In the genomic region with DNA sequence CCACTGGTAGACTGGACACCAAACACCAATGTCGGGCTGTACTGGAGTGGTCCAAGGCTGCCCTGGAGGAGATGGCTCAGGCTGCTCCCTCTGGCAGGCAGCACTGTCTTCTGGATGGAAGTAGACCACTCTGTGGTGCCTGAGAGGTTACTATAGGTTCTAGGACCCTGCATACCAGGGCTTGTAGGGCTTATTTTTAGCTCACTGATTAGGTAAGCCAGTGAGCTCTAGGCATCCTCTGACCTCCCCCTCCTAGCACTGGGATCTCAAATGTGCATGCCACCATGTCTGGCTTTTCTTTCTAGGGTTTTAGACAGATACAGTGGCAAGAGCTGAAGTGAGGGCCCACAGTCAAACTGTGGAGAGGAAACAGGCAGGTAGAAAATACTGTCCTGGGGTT, we compare ENCODE assay signal across 13 mouse cellular contexts. TPM values are rescaled to one million over a fixed set of nuclear protein-coding genes. Genes with fewer than 3 reads are reported as not detected.
DNase-seq lines count a peak whose midpoint lies in the region; ATAC-seq lines count a peak whose summit lies in the region.
"Had no signal": no experiment of that assay in that cellular context is flagged by ENCODE, and none has a peak within 500 bp of the region (broad histone marks: within the 10 kb centered on the region; RNA-seq: fewer than 3 reads in every experiment).

No protein-coding gene starts in this region.

- 32% methylated on average over 1 of the region's 1 CpGs for WGBS in heart, embryonic 10.5 days
- 88% methylated on average over 1 of the region's 1 CpGs for WGBS in kidney, embryonic 14.5 days
- 88% methylated on average over 1 of the region's 1 CpGs for WGBS in midbrain, embryonic 13.5 days
- 100% methylated on average over 1 of the region's 1 CpGs for WGBS in midbrain, embryonic 14.5 days
- WGBS in stomach, embryonic 14.5 days = 64% methylated on average over 1 of the region's 1 CpGs

- no peak overlapping the region for H3K9ac ChIP-seq in kidney, embryonic 14.5 days (ENCODE audit: low read depth, low read length)
- 0 out of 2 replicates have a peak overlapping the region, but pooled peaks have one; percentile 14 for H3K9ac ChIP-seq in midbrain, embryonic 13.5 days (replicated peaks)
- H3K9ac ChIP-seq in midbrain, embryonic 14.5 days (replicated peaks; ENCODE audit: low read length) = no peak overlapping the region
- no peak overlapping the region for H3K9ac ChIP-seq in stomach, embryonic 14.5 days (replicated peaks; ENCODE audit: low read depth, low read length)
- H3K9ac ChIP-seq: forebrain, postnatal 0 days had no signal

- H3K4me2 ChIP-seq in kidney, embryonic 14.5 days (replicated peaks; ENCODE audit: low read depth, low read length) = no peak overlapping the region
- no peak overlapping the region for H3K4me2 ChIP-seq in midbrain, embryonic 13.5 days (replicated peaks)
- no peak overlapping the region for H3K4me2 ChIP-seq in midbrain, embryonic 14.5 days (ENCODE audit: low read length)
- no peak overlapping the region for H3K4me2 ChIP-seq in stomach, embryonic 14.5 days (replicated peaks; ENCODE audit: low read depth, low read length)

- no peak for DNase-seq in heart, embryonic 10.5 days (ENCODE audit: low spot score)
- no peak for DNase-seq in heart, adult 11 months
- DNase-seq in kidney, postnatal 36 days = no peak
- no peak for DNase-seq in midbrain, embryonic 14.5 days
- DNase-seq in cerebellum, postnatal 4 days (ENCODE audit: low spot score in 2 of 2) = no peak
- DNase-seq: B cell, adult 2 months; cerebellum, adult 8-10 months; forebrain, postnatal 0 days; kidney, adult 18-20 months; lung, postnatal 14 days had no signal

- H3K36me3 ChIP-seq in heart, embryonic 10.5 days = 0 out of 2 replicates have a peak, but pooled peaks cover 2% of the 10 kb centered on the region
- H3K36me3 ChIP-seq in kidney, embryonic 14.5 days (ENCODE audit: control insufficient read depth, insufficient read depth, low read length) = no peaks in the 10 kb centered on the region
- no peaks in the 10 kb centered on the region for H3K36me3 ChIP-seq in midbrain, embryonic 13.5 days
- no peaks in the 10 kb centered on the region for H3K36me3 ChIP-seq in midbrain, embryonic 14.5 days (ENCODE audit: control insufficient read depth, insufficient read depth, low read length)
- H3K36me3 ChIP-seq in stomach, embryonic 14.5 days (ENCODE audit: control insufficient read depth, insufficient read depth, low read length) = no peaks in the 10 kb centered on the region

- no peaks in the 10 kb centered on the region for H3K27me3 ChIP-seq in heart, embryonic 10.5 days (ENCODE audit: insufficient read depth, poor library complexity, severe bottlenecking)
- no peaks in the 10 kb centered on the region for H3K27me3 ChIP-seq in kidney, embryonic 14.5 days (ENCODE audit: control insufficient read depth, insufficient read depth, low read length)
- peaks cover 8% of the 10 kb centered on the region for H3K27me3 ChIP-seq in midbrain, embryonic 13.5 days
- H3K27me3 ChIP-seq in midbrain, embryonic 14.5 days (ENCODE audit: control insufficient read depth, insufficient read depth, low read length) = no peaks in the 10 kb centered on the region
- no peaks in the 10 kb centered on the region for H3K27me3 ChIP-seq in stomach, embryonic 14.5 days (ENCODE audit: control insufficient read depth, insufficient read depth, low read length)

- peak overlapping the region; percentile 93 for H3K27ac ChIP-seq in heart, embryonic 10.5 days
- H3K27ac ChIP-seq in kidney, embryonic 14.5 days (ENCODE audit: low read depth, low read length) = peak overlapping the region; percentile 4; the same call in 1 of the 2 replicates
- H3K27ac ChIP-seq in midbrain, embryonic 13.5 days = no peak overlapping the region
- H3K27ac ChIP-seq in midbrain, embryonic 14.5 days (replicated peaks; ENCODE audit: low read depth, low read length) = no peak overlapping the region
- peak overlapping the region; percentile 48; the same call in 1 of the 2 replicates for H3K27ac ChIP-seq in stomach, embryonic 14.5 days (ENCODE audit: low read length)

- ATAC-seq in kidney, embryonic 14.5 days (ENCODE audit: low FRiP score, low TSS enrichment) = 0 out of 2 replicates have a peak, but pooled peaks have one; percentile 17
- ATAC-seq in midbrain, embryonic 13.5 days = no peak
- no peak for ATAC-seq in midbrain, embryonic 14.5 days (ENCODE audit: low FRiP score, low TSS enrichment)
- ATAC-seq in stomach, embryonic 14.5 days (ENCODE audit: insufficient number of reproducible peaks, insufficient read depth, low FRiP score, low read depth) = no peak
- ATAC-seq: forebrain, postnatal 0 days had no signal

- H3K4me3 ChIP-seq in heart, embryonic 10.5 days = peak overlapping the region; percentile 30
- no peak overlapping the region for H3K4me3 ChIP-seq in kidney, embryonic 14.5 days (ENCODE audit: low read length)
- H3K4me3 ChIP-seq in midbrain, embryonic 13.5 days (replicated peaks) = no peak overlapping the region
- no peak overlapping the region for H3K4me3 ChIP-seq in midbrain, embryonic 14.5 days (replicated peaks; ENCODE audit: low read depth, low read length)
- no peak overlapping the region for H3K4me3 ChIP-seq in stomach, embryonic 14.5 days (ENCODE audit: low read depth, low read length)

- peaks cover 91% of the 10 kb centered on the region for H3K4me1 ChIP-seq in heart, embryonic 10.5 days
- H3K4me1 ChIP-seq in kidney, embryonic 14.5 days (ENCODE audit: control insufficient read depth, insufficient read depth, low read length) = peaks cover 61% of the 10 kb centered on the region
- H3K4me1 ChIP-seq in midbrain, embryonic 13.5 days (replicated peaks) = peaks cover 41% of the 10 kb centered on the region
- peaks cover 6% of the 10 kb centered on the region; the same call in 1 of the 2 replicates for H3K4me1 ChIP-seq in midbrain, embryonic 14.5 days (ENCODE audit: control insufficient read depth, insufficient read depth, low read length)
- peaks cover 40% of the 10 kb centered on the region for H3K4me1 ChIP-seq in stomach, embryonic 14.5 days (ENCODE audit: control insufficient read depth, insufficient read depth, low read length)

- H3K9me3 ChIP-seq in heart, embryonic 10.5 days = no peaks in the 10 kb centered on the region
- no peaks in the 10 kb centered on the region for H3K9me3 ChIP-seq in kidney, embryonic 14.5 days (ENCODE audit: control insufficient read depth, low read length)
- H3K9me3 ChIP-seq in midbrain, embryonic 13.5 days = no peaks in the 10 kb centered on the region
- no peaks in the 10 kb centered on the region for H3K9me3 ChIP-seq in midbrain, embryonic 14.5 days (ENCODE audit: control insufficient read depth, low read length)
- H3K9me3 ChIP-seq in stomach, embryonic 14.5 days (ENCODE audit: control insufficient read depth, low read depth, low read length) = no peaks in the 10 kb centered on the region

RNA-seq across cellular contexts. Expression of a gene that starts 24.8 kb away (rescaled TPM):
- 8.2 and 8.3 TPM in 2 replicates for polyA plus RNA-seq in heart, embryonic 10.5 days (2016; fragmentation: Nextera tagmentation; extraction: Ambion mirVana)
- 6.0 and 6.1 TPM in 2 replicates for polyA plus RNA-seq in kidney, embryonic 14.5 days (2014; fragmentation: Nextera tagmentation; extraction: Ambion mirVana)
- 2.7 and 3.6 TPM in 2 replicates for polyA plus RNA-seq in midbrain, embryonic 13.5 days (2015; fragmentation: Nextera tagmentation; extraction: Ambion mirVana)
- polyA plus RNA-seq in midbrain, embryonic 14.5 days (2014; fragmentation: Nextera tagmentation; extraction: Ambion mirVana) = 10.2 and 10.4 TPM in 2 replicates
- 4.4 and 5.2 TPM in 2 replicates for polyA plus RNA-seq in stomach, embryonic 14.5 days (2014; fragmentation: Nextera tagmentation; extraction: Ambion mirVana)

Comparison
In these comparisons a context has a peak if more than half of its experiments do, and no peak if none do; other contexts are left out.
1. H3K27ac ChIP-seq: peak in heart, embryonic 10.5 days (single experiment), kidney, embryonic 14.5 days (single experiment) and stomach, embryonic 14.5 days (single experiment); none in midbrain, embryonic 13.5 days (single experiment) and midbrain, embryonic 14.5 days (single experiment).